Mouse (Mus musculus) heart, adult 10 weeks (tissue): ENCODE measurements around the gene Olfm3. TPM values are rescaled to one million over a fixed set of nuclear protein-coding genes. Genes with fewer than 3 reads are reported as not detected.

Source experiments
- polyA plus RNA-seq: library from polyadenylated mRNA; stranded (reverse); fragments of 350-450 nt; fragmentation: Illumina TruSeq; extraction: RNeasy Lipid Tissue Mini Kit (QIAGEN cat#74804); gene quantifications from one replicate; pipeline ENCODE4 v1.2.3, GENCODE M21; 2014; ENCODE audit warnings: low read depth, low replicate concordance

Olfm3 gene
- polyA plus RNA-seq: not detected

DNA sequence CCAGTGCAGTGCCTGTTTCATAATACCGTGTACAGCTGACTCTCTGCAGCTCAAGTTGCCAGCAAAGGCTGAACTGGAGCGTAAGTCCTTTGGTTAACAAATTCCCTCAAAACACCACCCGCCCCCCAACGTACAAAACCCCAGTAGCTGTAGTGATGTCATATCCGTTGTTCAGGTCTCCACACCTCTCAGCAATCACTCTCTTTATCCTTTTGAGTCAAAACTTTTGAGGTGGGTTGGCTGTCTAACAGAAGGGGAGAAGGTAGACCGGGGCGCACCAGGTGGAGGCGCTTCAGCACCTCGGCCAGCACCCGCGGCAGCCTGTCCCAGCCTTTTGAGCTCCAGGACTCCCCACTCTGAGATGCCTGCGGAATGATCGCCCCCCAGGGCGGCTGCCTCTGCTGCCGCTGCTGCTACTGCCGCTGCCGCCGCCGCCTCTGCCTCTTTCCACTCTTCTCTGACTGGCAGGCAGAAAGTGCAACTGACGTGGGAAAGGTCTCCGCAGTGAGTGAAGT, at the start of gene Olfm3:
Gene Olfm3, plus strand, starts transcription at position 155 of the 515 bp plus-strand sequence.

